Mouse (Mus musculus) midbrain, embryonic 10.5 days (tissue): ENCODE data around the gene Prr3. TPM values are rescaled to one million over a fixed set of nuclear protein-coding genes. Genes with fewer than 3 reads are reported as not detected.
A peak's percentile ranks its signal among the peaks of the same experiment; 100 is the strongest.
"Not testable (repeated sequence)": the region's sequence is repeated elsewhere in the genome, so short reads cannot be mapped to it uniquely, and the experiment has no call there.

ENCODE experiments used
- DNase-seq: peaks from one replicate; pipeline ENCODE4 v3.0.0-alpha.2; 2017; ENCODE audit warnings: low spot score
- H3K27ac ChIP-seq: fragments of 300-500 bp; sonication (generic); replicated peaks from 2 replicates; pipeline ENCODE4 v1.5.1; 2016; ENCODE audit warnings: mild to moderate bottlenecking
- H3K27me3 ChIP-seq: fragments of 300-500 bp; sonication (generic); 2 replicates; pipeline ENCODE4 v1.6.1; 2016; ENCODE audit warnings: low read depth, mild to moderate bottlenecking; ENCODE audit not compliant: poor library complexity, severe bottlenecking
- H3K36me3 ChIP-seq: fragments of 300-500 bp; sonication (generic); 2 replicates; pipeline ENCODE4 v1.6.1; 2016; ENCODE audit warnings: mild to moderate bottlenecking, moderate library complexity
- H3K4me1 ChIP-seq: fragments of 300-500 bp; sonication (generic); 2 replicates; pipeline ENCODE4 v1.6.1; 2016
- H3K4me3 ChIP-seq: fragments of 300-500 bp; sonication (generic); 2 replicates; pipeline ENCODE4 v1.5.1; 2016; ENCODE audit warnings: mild to moderate bottlenecking, moderate library complexity
- H3K9me3 ChIP-seq: fragments of 300-500 bp; sonication (generic); replicated peaks from 2 replicates; pipeline ENCODE4 v1.6.1; 2016; ENCODE audit warnings: mild to moderate bottlenecking
- WGBS: fragments of 180-500 bp; shearing (Covaris S2); methylation state at CpG from one replicate; pipeline ENCODE4 v1.1.7; 2016; 5-methylcytosine and 5-hydroxymethylcytosine counted together
- polyA plus RNA-seq: library from polyadenylated mRNA; unstranded; fragments of >200 nt; fragmentation: Nextera tagmentation; extraction: Ambion mirVana; gene quantifications from 2 replicates; pipeline ENCODE4 v1.2.1, GENCODE M21; 2016

The Prr3 gene
- polyA plus RNA-seq, 1 experiment from 2014 or later: 45.3 TPM

- Histone ChIP-seq H3K9me3 (no peaks in the 10 kb centered on the region; the same call in 1 of the 2 replicates), H3K36me3 (peaks cover 19% of the 10 kb centered on the region), H3K4me1 (peaks cover 12% of the 10 kb centered on the region), H3K4me3 (no peak overlapping the region), H3K27me3 (no peaks in the 10 kb centered on the region), H3K27ac (no peak overlapping the region)
- DNase-seq: no peak
- 73% methylated on average over 2 of the region's 2 CpGs for WGBS
Measured at GRCm38 (mm10) chr17:36018979-36019378, 38.9 kb upstream of the Prr3 start.

GRCm38 (mm10) chr17:36017046-36017445, 37.0 kb upstream of the Prr3 start:
- DNase-seq: no peak
- WGBS: 95% methylated on average over 5 of the region's 5 CpGs

GRCm38 (mm10) chr17:36014977-36015376, 34.9 kb upstream of the Prr3 start:
- WGBS: 94% methylated on average over 5 of the region's 5 CpGs
- H3K9me3 ChIP-seq: no peaks in the 10 kb centered on the region; the same call in 1 of the 2 replicates
- H3K4me1 ChIP-seq: no peaks in the 10 kb centered on the region
- H3K36me3 ChIP-seq: peaks cover 20% of the 10 kb centered on the region
- H3K27me3 ChIP-seq: no peaks in the 10 kb centered on the region
- no peak overlapping the region for H3K4me3 ChIP-seq
- DNase-seq: no peak
- H3K27ac ChIP-seq: no peak overlapping the region

More at GRCm38 (mm10) chr17:36017046-36017445, 37.0 kb upstream of the Prr3 start:
- Histone ChIP-seq H3K4me1 (peaks cover 12% of the 10 kb centered on the region), H3K27ac (no peak overlapping the region), H3K27me3 (no peaks in the 10 kb centered on the region), H3K9me3 (no peaks in the 10 kb centered on the region; the same call in 1 of the 2 replicates), H3K36me3 (peaks cover 20% of the 10 kb centered on the region), H3K4me3 (no peak overlapping the region)

GRCm38 (mm10) chr17:36004409-36004808, 24.4 kb upstream of the Prr3 start:
- H3K36me3 ChIP-seq: peaks cover 27% of the 10 kb centered on the region
- not testable (repeated sequence) for H3K4me3 ChIP-seq, DNase-seq, H3K27me3 ChIP-seq, H3K27ac ChIP-seq, H3K4me1 ChIP-seq
- peaks cover 14% of the 10 kb centered on the region for H3K9me3 ChIP-seq
- WGBS: 96% methylated on average over 7 of the region's 7 CpGs

- Histone ChIP-seq H3K4me1 (no peaks in the 10 kb centered on the region), H3K9me3 (peaks cover 14% of the 10 kb centered on the region), H3K27ac (no peak overlapping the region), H3K27me3 (no peaks in the 10 kb centered on the region), H3K4me3 (no peak overlapping the region), H3K36me3 (peaks cover 27% of the 10 kb centered on the region)
- 93% methylated on average over 7 of the region's 7 CpGs for WGBS
- DNase-seq: no peak
Measured at GRCm38 (mm10) chr17:36003331-36003730, 23.3 kb upstream of the Prr3 start.

- Histone ChIP-seq H3K27me3 (no peaks in the 10 kb centered on the region), H3K9me3 (peaks cover 14% of the 10 kb centered on the region), H3K27ac (no peak overlapping the region), H3K36me3 (peaks cover 26% of the 10 kb centered on the region), H3K4me3 (no peak overlapping the region), H3K4me1 (peaks cover 8% of the 10 kb centered on the region)
- no peak for DNase-seq
- 93% methylated on average over 6 of the region's 6 CpGs for WGBS
Measured at GRCm38 (mm10) chr17:36001966-36002365, 21.9 kb upstream of the Prr3 start.

- no peak overlapping the region for H3K4me3 ChIP-seq
- H3K4me1 ChIP-seq: peaks cover 10% of the 10 kb centered on the region
- peaks cover 20% of the 10 kb centered on the region for H3K36me3 ChIP-seq
- H3K27me3 ChIP-seq: no peaks in the 10 kb centered on the region
- H3K9me3 ChIP-seq: peaks cover 7% of the 10 kb centered on the region
- no peak for DNase-seq
- 98% methylated on average over 12 of the region's 12 CpGs for WGBS
- no peak overlapping the region for H3K27ac ChIP-seq
Measured at GRCm38 (mm10) chr17:36001121-36001897, 21.3 kb upstream of the Prr3 start.

GRCm38 (mm10) chr17:36000349-36000748, 20.3 kb upstream of the Prr3 start:
- WGBS: 90% methylated on average over 4 of the region's 4 CpGs
- peaks cover 17% of the 10 kb centered on the region for H3K4me1 ChIP-seq

GRCm38 (mm10) chr17:35999356-35999755, 19.3 kb upstream of the Prr3 start:
- no peaks in the 10 kb centered on the region for H3K9me3 ChIP-seq
- H3K36me3 ChIP-seq: peaks cover 4% of the 10 kb centered on the region; the same call in 1 of the 2 replicates
- 92% methylated on average over 7 of the region's 7 CpGs for WGBS
- no peaks in the 10 kb centered on the region for H3K27me3 ChIP-seq
- H3K27ac ChIP-seq: no peak overlapping the region
- no peak overlapping the region for H3K4me3 ChIP-seq
- H3K4me1 ChIP-seq: peaks cover 23% of the 10 kb centered on the region
- DNase-seq: no peak

More at GRCm38 (mm10) chr17:36000349-36000748, 20.3 kb upstream of the Prr3 start:
- no peak overlapping the region for H3K27ac ChIP-seq
- no peak for DNase-seq
- no peak overlapping the region for H3K4me3 ChIP-seq
- no peaks in the 10 kb centered on the region for H3K27me3 ChIP-seq
- H3K36me3 ChIP-seq: peaks cover 10% of the 10 kb centered on the region; the same call in 1 of the 2 replicates
- no peaks in the 10 kb centered on the region for H3K9me3 ChIP-seq

GRCm38 (mm10) chr17:35998545-35999305, 18.7 kb upstream of the Prr3 start:
- WGBS: 91% methylated on average over 6 of the region's 6 CpGs
- Histone ChIP-seq H3K9me3 (no peaks in the 10 kb centered on the region), H3K4me1 (peaks cover 23% of the 10 kb centered on the region), H3K27me3 (no peaks in the 10 kb centered on the region), H3K4me3 (no peak overlapping the region), H3K36me3 (peaks cover 4% of the 10 kb centered on the region; the same call in 1 of the 2 replicates), H3K27ac (no peak overlapping the region)
- DNase-seq: no peak

- H3K27ac ChIP-seq: no peak overlapping the region
- H3K4me3 ChIP-seq: no peak overlapping the region
- H3K27me3 ChIP-seq: no peaks in the 10 kb centered on the region
- no peaks in the 10 kb centered on the region; the same call in 1 of the 2 replicates for H3K36me3 ChIP-seq
- 62% methylated on average over 12 of the region's 12 CpGs for WGBS
- no peaks in the 10 kb centered on the region for H3K9me3 ChIP-seq
- DNase-seq: no peak
- peaks cover 23% of the 10 kb centered on the region for H3K4me1 ChIP-seq
Measured at GRCm38 (mm10) chr17:35997713-35998510, 17.9 kb upstream of the Prr3 start.

GRCm38 (mm10) chr17:35996949-35997348, 16.9 kb upstream of the Prr3 start:
- H3K27ac ChIP-seq: no peak overlapping the region
- H3K4me3 ChIP-seq: no peak overlapping the region
- DNase-seq: peak; percentile 93
- H3K36me3 ChIP-seq: no peaks in the 10 kb centered on the region
- WGBS: 6% methylated on average over 11 of the region's 11 CpGs
- no peaks in the 10 kb centered on the region for H3K27me3 ChIP-seq
- no peaks in the 10 kb centered on the region for H3K9me3 ChIP-seq
- peaks cover 23% of the 10 kb centered on the region for H3K4me1 ChIP-seq
